Mouse (Mus musculus) G1E (cell line): ENCODE measurements around the gene Paqr8. TPM values are rescaled to one million over a fixed set of nuclear protein-coding genes. Genes with fewer than 3 reads are reported as not detected.

Source experiments
- ATAC-seq: 2 replicates; pipeline ENCODE4 v1.8.0; 2016; ENCODE audit warnings: mild to moderate bottlenecking; ENCODE audit not compliant: insufficient number of reproducible peaks, poor library complexity, low FRiP score, severe bottlenecking; ENCODE audit errors: extremely low read depth
- DNase-seq: peaks from one replicate; pipeline ENCODE4 v3.0.0; 2012; ENCODE audit warnings: low spot score
- H3K27me3 ChIP-seq: 2 replicates; pipeline ENCODE4 v1.6.1; 2012; ENCODE audit warnings: mild to moderate bottlenecking, low read length, inconsistent platforms; ENCODE audit not compliant: insufficient read depth
- H3K36me3 ChIP-seq: replicated peaks from 2 replicates; pipeline ENCODE3; 2012; ENCODE audit warnings: mild to moderate bottlenecking, inconsistent platforms
- H3K4me1 ChIP-seq: 2 replicates; pipeline ENCODE4 v1.6.1; 2012; ENCODE audit warnings: low read depth, low read length, inconsistent platforms, mixed read lengths; ENCODE audit not compliant: insufficient read depth
- H3K4me3 ChIP-seq: 2 replicates; pipeline ENCODE4 v1.5.1; 2012; ENCODE audit warnings: low read depth, mild to moderate bottlenecking, inconsistent platforms, low read length, moderate library complexity, mixed read lengths
- H3K9me3 ChIP-seq: replicated peaks from 2 replicates; pipeline ENCODE4 v1.6.1; 2012; ENCODE audit warnings: inconsistent platforms
- CTCF ChIP-seq: IDR thresholded peaks from 2 replicates; pipeline ENCODE4 v1.5.1; 2012; ENCODE audit warnings: low read depth, low read length, inconsistent platforms, mixed read lengths
- GATA1 ChIP-seq: IDR thresholded peaks from 2 replicates; pipeline ENCODE4 v1.6.1; 2012; ENCODE audit warnings: borderline replicate concordance, low read length, inconsistent platforms, mixed read lengths
- GATA2 ChIP-seq: IDR thresholded peaks from 2 replicates; pipeline ENCODE4 v1.6.1; 2012; ENCODE audit warnings: low read depth, low read length, inconsistent platforms, borderline replicate concordance
- POLR2AphosphoS5 ChIP-seq: IDR thresholded peaks from 2 replicates; pipeline ENCODE4 v1.6.1; 2012; ENCODE audit warnings: low read depth, low read length, inconsistent platforms; ENCODE audit not compliant: insufficient replicate concordance
- TAL1 ChIP-seq: conservative IDR thresholded peaks from 2 replicates; pipeline ENCODE4 v1.6.1; 2012; ENCODE audit warnings: low read depth, low read length, inconsistent platforms, mixed read lengths
- polyA plus RNA-seq: library from polyadenylated mRNA; stranded (reverse); fragments of >175 nt; gene quantifications from 2 replicates; pipeline ENCODE4 v1.2.3, GENCODE M21; 2012
- total RNA-seq, 2 experiments: library from RNA; stranded (forward) in 1 of 2; stranded (reverse) in 1 of 2; fragments of 200-1000 nt in 1 of 2; fragments of >200 nt in 1 of 2; fragmentation: Nextera tagmentation in 1 of 2; gene quantifications; 2 replicates each; pipeline ENCODE4 v1.2.3; 2014 to 2017

Paqr8 gene
- total and polyA plus RNA-seq, 3 experiments, result 0.11 to 0.13 TPM; not detected in 1

- Histone ChIP-seq H3K36me3 (no peaks in the 10 kb centered on the region), H3K4me1 (no peaks in the 10 kb centered on the region), H3K27me3 (peaks cover 6% of the 10 kb centered on the region), H3K9me3 (no peaks in the 10 kb centered on the region), H3K4me3 (no peak overlapping the region)
- TF ChIP-seq GATA2 (no peak), POLR2AphosphoS5 (no peak), TAL1 (no peak), CTCF (no peak), GATA1 (no peak)
- DNase-seq, result no peak
- no peak for ATAC-seq
Measured at GRCm38 (mm10) chr1:20868036-20868435, 22.4 kb upstream of the Paqr8 start.

- TF ChIP-seq POLR2AphosphoS5, result no peak
- TF ChIP-seq GATA1, result no peak
- no peak for TF ChIP-seq CTCF
- TF ChIP-seq TAL1, result no peak
- TF ChIP-seq GATA2, result no peak
- Histone ChIP-seq H3K4me1 (no peaks in the 10 kb centered on the region), H3K4me3 (no peak overlapping the region), H3K27me3 (peaks cover 2% of the 10 kb centered on the region), H3K9me3 (no peaks in the 10 kb centered on the region), H3K36me3 (no peaks in the 10 kb centered on the region)
- DNase-seq (no peak), ATAC-seq (no peak)
Measured at GRCm38 (mm10) chr1:20870887-20871286, 19.5 kb upstream of the Paqr8 start.

GRCm38 (mm10) chr1:20872496-20872895 lies 17.9 kb upstream of the Paqr8 start:
- no peak for ATAC-seq
- Histone ChIP-seq H3K4me1 (no peaks in the 10 kb centered on the region), H3K27me3 (peaks cover 2% of the 10 kb centered on the region), H3K36me3 (no peaks in the 10 kb centered on the region), H3K9me3 (no peaks in the 10 kb centered on the region), H3K4me3 (no peak overlapping the region)
- DNase-seq, result no peak
- no peak for TF ChIP-seq POLR2AphosphoS5
- TF ChIP-seq GATA1, result no peak

- Histone ChIP-seq H3K9me3 (no peaks in the 10 kb centered on the region), H3K4me3 (no peak overlapping the region), H3K36me3 (no peaks in the 10 kb centered on the region), H3K4me1 (no peaks in the 10 kb centered on the region), H3K27me3 (no peaks in the 10 kb centered on the region; the same call in none of the 2 replicates)
- no peak for DNase-seq
- TF ChIP-seq GATA1, result no peak
- no peak for TF ChIP-seq POLR2AphosphoS5
- no peak for TF ChIP-seq GATA2
- no peak for ATAC-seq
Measured at GRCm38 (mm10) chr1:20874061-20874460, 16.3 kb upstream of the Paqr8 start.

- Histone ChIP-seq H3K9me3 (no peaks in the 10 kb centered on the region), H3K27me3 (peaks cover 5% of the 10 kb centered on the region), H3K4me1 (no peaks in the 10 kb centered on the region), H3K36me3 (no peaks in the 10 kb centered on the region), H3K4me3 (no peak overlapping the region)
- TF ChIP-seq GATA2 (no peak), GATA1 (no peak), TAL1 (no peak), POLR2AphosphoS5 (no peak), CTCF (no peak)
- no peak for DNase-seq
- ATAC-seq, result no peak
Measured at GRCm38 (mm10) chr1:20877355-20877754, 13.1 kb upstream of the Paqr8 start.

- TF ChIP-seq GATA2, result no peak
- no peak for TF ChIP-seq POLR2AphosphoS5
- no peak for TF ChIP-seq CTCF
- no peak for TF ChIP-seq GATA1
- TF ChIP-seq TAL1, result no peak
- no peak for DNase-seq
- H3K9me3 ChIP-seq, result no peaks in the 10 kb centered on the region
Measured at GRCm38 (mm10) chr1:20879361-20879760, 11.0 kb upstream of the Paqr8 start.

GRCm38 (mm10) chr1:20883079-20883478 lies 7.3 kb upstream of the Paqr8 start:
- ATAC-seq, result no peak
- Histone ChIP-seq H3K9me3 (no peaks in the 10 kb centered on the region), H3K27me3 (peaks cover 19% of the 10 kb centered on the region), H3K4me1 (no peaks in the 10 kb centered on the region), H3K36me3 (no peaks in the 10 kb centered on the region), H3K4me3 (no peak overlapping the region)
- no peak for TF ChIP-seq CTCF
- no peak for TF ChIP-seq TAL1
- no peak for TF ChIP-seq GATA1
- DNase-seq, result no peak

More at GRCm38 (mm10) chr1:20879361-20879760, 11.0 kb upstream of the Paqr8 start:
- no peak overlapping the region; the same call in 1 of the 2 replicates for H3K4me3 ChIP-seq
- peaks cover 8% of the 10 kb centered on the region for H3K27me3 ChIP-seq
- no peaks in the 10 kb centered on the region for H3K36me3 ChIP-seq
- no peak for ATAC-seq
- H3K4me1 ChIP-seq, result no peaks in the 10 kb centered on the region
